8 mouse cellular contexts compared by ENCODE assay signal in the genomic region with DNA sequence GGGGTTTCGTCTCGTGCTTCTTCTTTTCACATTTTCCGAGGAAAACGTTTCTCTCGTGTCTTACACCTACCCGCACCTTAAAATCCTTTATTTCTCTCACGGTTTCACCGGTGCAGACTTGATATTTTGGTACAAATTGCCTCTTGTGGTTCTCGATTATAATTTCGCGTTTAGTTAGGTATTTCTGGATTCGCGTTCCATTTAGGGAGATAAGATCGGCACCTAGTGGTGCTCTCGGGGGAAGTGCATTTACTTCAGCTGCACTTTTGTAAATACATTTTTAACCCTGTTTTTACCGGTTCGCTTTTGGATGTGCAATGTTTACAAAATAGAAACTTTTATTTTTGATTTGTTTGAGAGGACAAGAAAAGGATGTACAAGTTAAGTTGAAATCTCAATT. TPM values are rescaled to one million over a fixed set of nuclear protein-coding genes. Genes with fewer than 3 reads are reported as not detected.
DNase-seq lines count a peak whose midpoint lies in the region; ATAC-seq and TF ChIP-seq lines count a peak whose summit lies in the region.

No protein-coding gene starts in this region.

- H3K27ac ChIP-seq in heart, embryonic 16.5 days (ENCODE audit: low read length) = peak overlapping the region; percentile 97
- H3K27ac ChIP-seq in hindbrain, postnatal 0 days = peak overlapping the region; percentile 99
- H3K27ac ChIP-seq in midbrain, embryonic 16.5 days (ENCODE audit: low read length) = peak overlapping the region; percentile 99

- peaks cover 3% of the 10 kb centered on the region for H3K9me3 ChIP-seq in heart, embryonic 16.5 days (replicated peaks; ENCODE audit: control insufficient read depth, low read length)
- no peaks in the 10 kb centered on the region for H3K9me3 ChIP-seq in hindbrain, postnatal 0 days (ENCODE audit: low read length)
- H3K9me3 ChIP-seq in midbrain, embryonic 16.5 days (replicated peaks; ENCODE audit: control insufficient read depth, low read length, poor library complexity, severe bottlenecking) = no peaks in the 10 kb centered on the region

- no peak for DNase-seq in heart, postnatal 10 days
- no peak for DNase-seq in brain, embryonic 14.5 days (ENCODE audit: low read depth)
- peak; percentile 71 for DNase-seq in hindbrain, postnatal 0 days (ENCODE audit: low spot score)
- DNase-seq in right cerebral cortex, adult 18-20 months = no peak
- no peak for DNase-seq in gastrocnemius, postnatal 10 days
- no peak for DNase-seq in right cerebral cortex, postnatal 10 days (ENCODE audit: low spot score in 2 of 2)

- ATAC-seq in heart, embryonic 16.5 days (replicated peaks; ENCODE audit: extremely low read depth, insufficient read depth, low FRiP score) = no peak
- no peak for ATAC-seq in hindbrain, postnatal 0 days
- ATAC-seq in midbrain, embryonic 16.5 days = no peak

- H3K4me3 ChIP-seq in heart, embryonic 16.5 days (ENCODE audit: low read length) = peak overlapping the region; percentile 71
- H3K4me3 ChIP-seq in hindbrain, postnatal 0 days (ENCODE audit: low read length) = peak overlapping the region; percentile 65
- H3K4me3 ChIP-seq in midbrain, embryonic 16.5 days (ENCODE audit: low read depth, low read length) = peak overlapping the region; percentile 68

- intact Hi-C loops in heart, postnatal 10 days (cut with DNase I) = loop anchor here (2.0 kb wide), 1 partner anchor 34 kb away; no protein-coding TSS in a partner anchor

- no peak for TF ChIP-seq POLR2A in brain, embryonic 14.5 days (IDR thresholded peaks at IDR 0.05; ENCODE audit: borderline replicate concordance, extremely low read depth, insufficient read depth, insufficient read length, poor library complexity, severe bottlenecking)

- H3K36me3 ChIP-seq in heart, embryonic 16.5 days (ENCODE audit: control insufficient read depth, insufficient read depth) = no peaks in the 10 kb centered on the region
- H3K36me3 ChIP-seq in hindbrain, postnatal 0 days (ENCODE audit: insufficient read depth, low read length) = no peaks in the 10 kb centered on the region
- no peaks in the 10 kb centered on the region for H3K36me3 ChIP-seq in midbrain, embryonic 16.5 days (ENCODE audit: control insufficient read depth, insufficient read depth, low read length)

- H3K4me2 ChIP-seq in heart, embryonic 16.5 days (ENCODE audit: low read depth, low read length) = peak overlapping the region; percentile 58
- H3K4me2 ChIP-seq in hindbrain, postnatal 0 days (ENCODE audit: low read depth, low read length) = peak overlapping the region; percentile 51
- peak overlapping the region; percentile 45 for H3K4me2 ChIP-seq in midbrain, embryonic 16.5 days (ENCODE audit: low read length)

- TF ChIP-seq CTCF in brain, embryonic 14.5 days (IDR thresholded peaks at IDR 0.05; ENCODE audit: borderline replicate concordance, extremely low read depth, insufficient read depth, insufficient read length) = peak; percentile 19; the same call in 1 of the 2 replicates
- TF ChIP-seq CTCF in hindbrain, postnatal 0 days (IDR thresholded peaks at IDR 0.05; ENCODE audit: low read depth) = peak; percentile 27; the same call in 1 of the 2 replicates

- peak overlapping the region; percentile 78 for H3K9ac ChIP-seq in heart, embryonic 16.5 days (ENCODE audit: low read length)
- peak overlapping the region; percentile 70 for H3K9ac ChIP-seq in hindbrain, postnatal 0 days (replicated peaks; ENCODE audit: low read length)
- peak overlapping the region; percentile 80 for H3K9ac ChIP-seq in midbrain, embryonic 16.5 days (ENCODE audit: low read depth, low read length)

- H3K27me3 ChIP-seq in heart, embryonic 16.5 days (ENCODE audit: control insufficient read depth, insufficient read depth, low read length) = no peaks in the 10 kb centered on the region
- no peaks in the 10 kb centered on the region for H3K27me3 ChIP-seq in hindbrain, postnatal 0 days (ENCODE audit: insufficient read depth, low read length)
- no peaks in the 10 kb centered on the region for H3K27me3 ChIP-seq in midbrain, embryonic 16.5 days (ENCODE audit: control insufficient read depth, insufficient read depth, low read depth, low read length)

- peaks cover 8% of the 10 kb centered on the region for H3K4me1 ChIP-seq in heart, embryonic 16.5 days (ENCODE audit: control insufficient read depth, insufficient read depth, low read length)
- no peaks in the 10 kb centered on the region for H3K4me1 ChIP-seq in hindbrain, postnatal 0 days (ENCODE audit: insufficient read depth, low read length)
- peaks cover 9% of the 10 kb centered on the region for H3K4me1 ChIP-seq in midbrain, embryonic 16.5 days (ENCODE audit: control insufficient read depth, insufficient read depth, low read length)

- 1% methylated on average over 17 of the region's 17 CpGs for WGBS in heart, embryonic 16.5 days
- WGBS in hindbrain, postnatal 0 days = 1% methylated on average over 17 of the region's 17 CpGs
- 2% methylated on average over 17 of the region's 17 CpGs for WGBS in midbrain, embryonic 16.5 days

RNA-seq across cellular contexts. Expression of a gene that starts 13.3 kb away (rescaled TPM):
- polyA plus RNA-seq in heart, embryonic 16.5 days (2015; fragmentation: Nextera tagmentation; extraction: Ambion mirVana) = 27.9 and 31.4 TPM in 2 replicates
- total RNA-seq in heart, postnatal 10 days (2021) = 100 to 1,000 TPM in 1 of 2 experiments, 10 to 100 TPM in 1; 93.8 to 103 TPM
- 40.0 and 67.9 TPM in 2 replicates for polyA plus RNA-seq in brain, embryonic 14.5 days (2012; rRNA removed)
- total RNA-seq in hindbrain, postnatal 0 days (2014; rRNA removed) = 39.4 and 42.8 TPM in 2 replicates
- polyA plus RNA-seq in hindbrain, postnatal 0 days (2015; fragmentation: Nextera tagmentation; extraction: Ambion mirVana) = 22.9 and 25.6 TPM in 2 replicates
- 38.2 and 40.6 TPM in 2 replicates for polyA plus RNA-seq in midbrain, embryonic 16.5 days (2015; fragmentation: Nextera tagmentation; extraction: Ambion mirVana)
- total RNA-seq in gastrocnemius, postnatal 10 days (2021) = 10 to 100 TPM; 51.8 to 80.1 TPM
